Mouse (Mus musculus): ENCODE data around the gene AC129217.1. TPM values are rescaled to one million over a fixed set of nuclear protein-coding genes. Genes with fewer than 3 reads are reported as not detected.

The AC129217.1 gene
- total and polyA plus RNA-seq, 2 experiments from 2014 or later, result 12.7 TPM; not detected in 1

GRCm38 (mm10) chr19:8806810-8807209, 22.8 kb upstream of the AC129217.1 start:
- Histone ChIP-seq H3K36me3 (ENCODE audit: insufficient read depth, low read length) (peaks cover 28% of the 10 kb centered on the region), H3K27ac (ENCODE audit: low read depth, low read length) (no peak overlapping the region), H3K9ac (replicated peaks; ENCODE audit: low read length, poor library complexity, severe bottlenecking) (no peak overlapping the region), H3K27me3 (ENCODE audit: insufficient read depth, low read length) (no peaks in the 10 kb centered on the region), H3K9me3 (ENCODE audit: low read length) (no peaks in the 10 kb centered on the region), H3K4me2 (ENCODE audit: low read depth, low read length, poor library complexity, severe bottlenecking) (no peak overlapping the region), H3K4me3 (ENCODE audit: low read depth, low read length) (no peak overlapping the region), H3K4me1 (ENCODE audit: insufficient read depth, low read length) (peaks cover 5% of the 10 kb centered on the region; the same call in 1 of the 2 replicates)
- no peak for DNase-seq (ENCODE audit: low spot score)
- WGBS, result 92% methylated on average over 5 of the region's 5 CpGs
- TF ChIP-seq CTCF (IDR thresholded peaks at IDR 0.05), result no peak
- ATAC-seq (ENCODE audit: low FRiP score), result no peak

DNA sequence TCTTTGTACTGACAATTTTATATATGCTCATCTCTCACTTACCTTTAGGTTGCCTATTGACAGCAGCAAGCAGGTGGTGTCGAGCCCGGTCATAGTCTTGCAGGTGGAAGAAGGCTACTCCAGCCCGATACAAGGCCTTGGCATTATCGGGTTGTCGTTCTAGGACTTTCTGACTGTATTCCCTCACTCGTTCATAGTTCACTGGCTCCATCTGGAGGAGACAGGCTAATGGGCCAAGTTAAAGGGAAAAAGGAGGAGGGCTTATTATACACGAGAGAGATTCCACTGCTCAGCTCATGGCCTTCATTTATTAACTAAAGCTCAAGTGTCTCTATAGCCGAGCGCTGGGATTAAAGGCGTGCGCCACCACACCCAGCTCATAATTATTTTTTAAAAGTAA, 13.8 kb upstream of the AC129217.1 start:
- ATAC-seq (ENCODE audit: low FRiP score) (no peak), DNase-seq (ENCODE audit: low spot score) (peak; percentile 50)
- no peak overlapping the region for H3K27ac ChIP-seq (ENCODE audit: low read depth, low read length)
- WGBS, result 68% methylated on average over 11 of the region's 11 CpGs
- peaks cover 10% of the 10 kb centered on the region for H3K4me1 ChIP-seq (ENCODE audit: insufficient read depth, low read length)
- no peak overlapping the region; the same call in 1 of the 2 replicates for H3K4me2 ChIP-seq (ENCODE audit: low read depth, low read length, poor library complexity, severe bottlenecking)
- H3K9ac ChIP-seq (replicated peaks; ENCODE audit: low read length, poor library complexity, severe bottlenecking), result 0 out of 2 replicates have a peak overlapping the region, but pooled peaks have one; percentile 13
- H3K27me3 ChIP-seq (ENCODE audit: insufficient read depth, low read length), result no peaks in the 10 kb centered on the region
- TF ChIP-seq CTCF (IDR thresholded peaks at IDR 0.05), result peak; percentile 61
- no peak overlapping the region for H3K4me3 ChIP-seq (ENCODE audit: low read depth, low read length)
- H3K9me3 ChIP-seq (ENCODE audit: low read length), result no peaks in the 10 kb centered on the region
- peaks cover 11% of the 10 kb centered on the region for H3K36me3 ChIP-seq (ENCODE audit: insufficient read depth, low read length)

DNA sequence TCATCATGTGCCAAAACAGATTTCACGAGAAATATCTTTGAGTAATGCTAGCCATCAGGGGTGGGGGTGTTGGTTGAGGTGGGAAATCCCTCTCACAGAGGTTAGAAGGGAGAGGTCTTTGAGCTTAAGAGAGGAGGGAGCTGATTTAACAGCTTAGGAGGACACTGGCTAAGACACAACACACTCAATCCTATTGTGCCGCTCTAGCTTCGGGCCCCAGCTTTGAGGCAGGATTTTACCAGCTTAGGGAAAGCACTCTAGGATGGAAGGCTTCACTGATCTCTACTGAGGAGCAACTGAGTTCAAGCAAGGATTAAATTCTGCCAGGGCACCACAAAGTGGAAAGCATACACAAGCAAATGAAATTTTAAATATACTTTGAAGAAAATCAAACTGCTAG, 12.6 kb upstream of the AC129217.1 start:
- WGBS, result 34% methylated on average over 3 of the region's 3 CpGs
- ATAC-seq (ENCODE audit: low FRiP score), result no peak
- peak overlapping the region; percentile 12; the same call in 1 of the 2 replicates for H3K4me3 ChIP-seq (ENCODE audit: low read depth, low read length)
- TF ChIP-seq CTCF (IDR thresholded peaks at IDR 0.05), result no peak
- DNase-seq (ENCODE audit: low spot score), result no peak
- H3K27me3 ChIP-seq (ENCODE audit: insufficient read depth, low read length), result no peaks in the 10 kb centered on the region
- peaks cover 14% of the 10 kb centered on the region for H3K4me1 ChIP-seq (ENCODE audit: insufficient read depth, low read length)
- H3K36me3 ChIP-seq (ENCODE audit: insufficient read depth, low read length), result peaks cover 6% of the 10 kb centered on the region
- H3K9ac ChIP-seq (replicated peaks; ENCODE audit: low read length, poor library complexity, severe bottlenecking), result 0 out of 2 replicates have a peak overlapping the region, but pooled peaks have one; percentile 24
- H3K27ac ChIP-seq (ENCODE audit: low read depth, low read length), result no peak overlapping the region
- H3K4me2 ChIP-seq (ENCODE audit: low read depth, low read length, poor library complexity, severe bottlenecking), result peak overlapping the region; percentile 5; the same call in 1 of the 2 replicates
- no peaks in the 10 kb centered on the region for H3K9me3 ChIP-seq (ENCODE audit: low read length)

DNA sequence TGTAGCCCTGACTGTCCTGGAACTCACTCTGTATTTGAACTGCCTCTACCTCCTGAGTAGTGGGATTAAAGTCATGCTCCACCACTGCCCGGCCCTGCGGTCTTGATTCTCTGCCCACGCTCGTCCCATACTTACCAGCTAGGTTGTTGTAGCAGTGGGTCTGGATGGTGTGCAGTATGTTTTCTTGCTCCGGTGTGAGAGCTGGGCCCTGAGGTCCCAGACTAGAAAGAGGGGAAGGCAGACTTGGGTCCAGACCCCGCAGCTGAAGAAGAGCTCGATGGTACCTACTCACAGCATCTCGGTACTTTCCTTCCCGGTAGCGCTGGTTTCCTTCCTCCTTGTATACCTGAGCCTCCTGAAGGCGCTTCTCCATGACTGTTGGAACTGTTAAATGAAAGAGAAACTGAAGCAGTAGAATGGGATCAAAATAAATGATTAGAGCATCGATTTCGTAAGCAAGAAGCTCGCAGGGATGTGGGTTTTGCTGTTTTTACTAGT, 11.2 kb upstream of the AC129217.1 start:
- TF ChIP-seq CTCF (IDR thresholded peaks at IDR 0.05), result no peak
- H3K4me2 ChIP-seq (ENCODE audit: low read depth, low read length, poor library complexity, severe bottlenecking), result peak overlapping the region; percentile 84
- H3K4me1 ChIP-seq (ENCODE audit: insufficient read depth, low read length), result peaks cover 21% of the 10 kb centered on the region
- peak overlapping the region; percentile 97 for H3K4me3 ChIP-seq (ENCODE audit: low read depth, low read length)
- peak overlapping the region; percentile 58 for H3K9ac ChIP-seq (replicated peaks; ENCODE audit: low read length, poor library complexity, severe bottlenecking)
- peaks cover 7% of the 10 kb centered on the region for H3K36me3 ChIP-seq (ENCODE audit: insufficient read depth, low read length)
- DNase-seq (ENCODE audit: low spot score), result no peak
- 24% methylated on average over 14 of the region's 14 CpGs for WGBS
- ATAC-seq (ENCODE audit: low FRiP score), result no peak
- H3K27ac ChIP-seq (ENCODE audit: low read depth, low read length), result peak overlapping the region; percentile 77
- no peaks in the 10 kb centered on the region for H3K9me3 ChIP-seq (ENCODE audit: low read length)
- H3K27me3 ChIP-seq (ENCODE audit: insufficient read depth, low read length), result no peaks in the 10 kb centered on the region

DNA sequence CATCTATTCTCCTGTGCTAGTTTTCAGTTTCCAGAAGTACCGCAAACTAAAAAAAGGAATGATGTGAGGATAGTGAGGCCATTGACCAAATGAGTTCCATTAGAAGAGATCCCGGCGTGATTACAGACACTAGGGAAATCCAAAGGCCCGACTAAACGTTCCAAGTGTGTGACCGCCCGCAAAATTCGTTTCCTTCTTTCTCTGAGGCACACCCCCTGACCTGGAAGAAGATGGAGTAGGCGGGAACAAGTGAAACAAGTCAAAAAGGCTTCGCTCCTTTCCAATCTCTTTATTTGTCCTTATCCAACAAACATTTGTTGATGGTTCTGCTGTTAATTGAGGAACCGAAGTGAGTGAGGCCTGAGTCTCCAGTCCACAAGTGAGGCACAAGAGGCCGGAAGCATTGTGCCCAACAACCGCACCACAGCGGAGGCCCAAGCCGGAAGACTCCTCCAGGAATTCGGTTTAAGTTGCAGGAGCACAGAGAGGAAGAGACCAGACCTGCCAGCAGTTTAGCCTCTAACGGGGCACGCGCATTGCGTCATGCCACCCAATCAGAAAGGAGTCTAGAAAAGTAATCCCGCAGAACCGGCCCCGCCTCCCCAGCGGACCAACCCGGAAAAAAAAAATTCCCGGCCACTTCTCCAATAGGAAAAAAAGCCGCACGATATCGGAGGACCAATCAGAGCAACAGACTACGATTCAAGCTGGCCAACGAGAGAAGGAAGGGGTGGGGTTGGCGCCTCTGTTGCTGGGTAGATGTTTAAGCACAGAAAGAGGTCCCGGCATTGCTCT, 10.6 kb upstream of the AC129217.1 start, which contains the start of gene Ttc9c:
TSS of gene Ttc9c (minus strand) at position 533 of the 795 bp plus-strand sequence.
- peaks cover 13% of the 10 kb centered on the region for H3K36me3 ChIP-seq (ENCODE audit: insufficient read depth, low read length)
- peaks cover 21% of the 10 kb centered on the region for H3K4me1 ChIP-seq (ENCODE audit: insufficient read depth, low read length)
- H3K9me3 ChIP-seq (ENCODE audit: low read length), result no peaks in the 10 kb centered on the region
- H3K27me3 ChIP-seq (ENCODE audit: insufficient read depth, low read length), result no peaks in the 10 kb centered on the region
- peak within 1 kb of the TSS; percentile 98 for H3K27ac ChIP-seq (ENCODE audit: low read depth, low read length)
- H3K4me3 ChIP-seq (ENCODE audit: low read depth, low read length), result peak within 1 kb of the TSS; percentile 97
- ATAC-seq (ENCODE audit: low FRiP score) (peak; percentile 93), DNase-seq (ENCODE audit: low spot score) (peak; percentile 99)
- H3K9ac ChIP-seq (replicated peaks; ENCODE audit: low read length, poor library complexity, severe bottlenecking), result peak within 1 kb of the TSS; percentile 98
- no peak for TF ChIP-seq CTCF (IDR thresholded peaks at IDR 0.05)
- H3K4me2 ChIP-seq (ENCODE audit: low read depth, low read length, poor library complexity, severe bottlenecking), result peak within 1 kb of the TSS; percentile 89
- under 1% methylated on average over 33 of the region's 33 CpGs for WGBS
